Comparison of ENCODE assay signal across 23 mouse cellular contexts in genomic region chr2:158898469-158899196, GRCm38 (mm10).
"Had no signal": no experiment of that assay in that cellular context is flagged by ENCODE, and none has a peak within 500 bp of the region (broad histone marks: within the 10 kb centered on the region; RNA-seq: fewer than 3 reads in every experiment).

No protein-coding gene starts in this region.

- DNase-seq: forebrain, postnatal 0 days; gastrocnemius, postnatal 14 days; gastrocnemius, postnatal 36 days; heart, adult 11 months; heart, adult 2 months; heart, postnatal 14 days; heart, postnatal 36 days; kidney, adult 18-20 months; kidney, adult 8-10 months; kidney, postnatal 4 days; liver had no signal

- H3K4me2 ChIP-seq: heart, embryonic 13.5 days; heart, embryonic 15.5 days; hindbrain, embryonic 13.5 days; hindbrain, embryonic 15.5 days; limb, embryonic 12.5 days; liver, embryonic 11.5 days had no signal

- H3K9me3 ChIP-seq: heart, embryonic 10.5 days; heart, embryonic 13.5 days; heart, embryonic 15.5 days; hindbrain, embryonic 13.5 days; hindbrain, embryonic 15.5 days; limb, embryonic 10.5 days; limb, embryonic 12.5 days had no signal

- H3K27me3 ChIP-seq: hindbrain, embryonic 15.5 days had no signal

- H3K9ac ChIP-seq: forebrain, postnatal 0 days; heart, embryonic 13.5 days; heart, embryonic 15.5 days; hindbrain, embryonic 13.5 days; hindbrain, embryonic 15.5 days; limb, embryonic 12.5 days had no signal

- H3K36me3 ChIP-seq: heart, embryonic 10.5 days; heart, embryonic 13.5 days; heart, embryonic 15.5 days; hindbrain, embryonic 13.5 days; hindbrain, embryonic 15.5 days; limb, embryonic 10.5 days; limb, embryonic 12.5 days had no signal

- ATAC-seq: forebrain, postnatal 0 days; hindbrain, postnatal 0 days; intestine, embryonic 16.5 days had no signal

- H3K4me3 ChIP-seq: heart, adult 2 months; heart, embryonic 10.5 days; heart, embryonic 13.5 days; heart, embryonic 15.5 days; hindbrain, embryonic 13.5 days; hindbrain, embryonic 15.5 days; layer of hippocampus, adult 2 months; left cerebral cortex, adult 2 months; limb, embryonic 10.5 days; limb, embryonic 12.5 days had no signal

- H3K27ac ChIP-seq: heart, adult 2 months; heart, embryonic 10.5 days; heart, embryonic 13.5 days; heart, embryonic 15.5 days; hindbrain, embryonic 13.5 days; hindbrain, embryonic 15.5 days; hindbrain, postnatal 0 days; layer of hippocampus, adult 2 months; left cerebral cortex, adult 2 months; limb, embryonic 10.5 days; limb, embryonic 12.5 days had no signal

- H3K4me1 ChIP-seq: heart, embryonic 10.5 days; heart, embryonic 13.5 days; heart, embryonic 15.5 days had no signal
